Mouse (Mus musculus): Measurements from ENCODE around the gene Slc25a26.
"Not testable (repeated sequence)": the region's sequence is repeated elsewhere in the genome, so short reads cannot be mapped to it uniquely, and the experiment has no call there.

Gene Slc25a26

GRCm38 (mm10) chr6:94550851-94551250 lies 50.7 kb downstream of the Slc25a26 start:
- DNase-seq (ENCODE audit: extremely low read depth, insufficient read length, low spot score), result no peak

- DNase-seq (ENCODE audit: extremely low read depth, insufficient read length, low spot score), result no peak
These were observed 53.0 kb downstream of the Slc25a26 start for GRCm38 (mm10) chr6:94553085-94553484.

DNA sequence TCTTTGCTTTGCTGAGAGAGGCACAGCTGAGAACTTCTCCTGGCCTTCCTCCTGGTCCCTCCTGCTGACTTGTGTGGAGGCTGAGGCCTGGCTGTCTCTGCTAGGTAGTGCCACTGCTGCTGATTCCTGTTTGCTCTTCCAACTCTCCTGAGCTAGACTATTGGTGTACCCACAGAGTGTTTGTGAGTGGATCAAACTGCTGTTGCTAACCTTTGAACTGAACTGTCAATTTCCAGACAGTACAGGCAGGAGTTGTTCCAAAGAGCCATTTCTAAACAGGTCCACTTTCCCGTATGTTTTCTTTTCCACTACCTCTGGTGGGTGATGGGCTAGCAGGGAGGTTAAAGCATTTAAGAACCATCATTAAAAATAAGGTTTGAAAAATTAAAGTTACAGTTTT lies 58.5 kb downstream of the Slc25a26 start:
- not testable (repeated sequence) for DNase-seq (ENCODE audit: extremely low read depth, insufficient read length, low spot score)

GRCm38 (mm10) chr6:94560896-94561295 lies 60.8 kb downstream of the Slc25a26 start:
- no peak for DNase-seq (ENCODE audit: extremely low read depth, insufficient read length, low spot score)

GRCm38 (mm10) chr6:94561346-94561745 lies 61.2 kb downstream of the Slc25a26 start:
- no peak for DNase-seq (ENCODE audit: extremely low read depth, insufficient read length, low spot score)

GRCm38 (mm10) chr6:94563203-94563940 lies 63.2 kb downstream of the Slc25a26 start:
- DNase-seq (ENCODE audit: extremely low read depth, insufficient read length, low spot score), result no peak

DNA sequence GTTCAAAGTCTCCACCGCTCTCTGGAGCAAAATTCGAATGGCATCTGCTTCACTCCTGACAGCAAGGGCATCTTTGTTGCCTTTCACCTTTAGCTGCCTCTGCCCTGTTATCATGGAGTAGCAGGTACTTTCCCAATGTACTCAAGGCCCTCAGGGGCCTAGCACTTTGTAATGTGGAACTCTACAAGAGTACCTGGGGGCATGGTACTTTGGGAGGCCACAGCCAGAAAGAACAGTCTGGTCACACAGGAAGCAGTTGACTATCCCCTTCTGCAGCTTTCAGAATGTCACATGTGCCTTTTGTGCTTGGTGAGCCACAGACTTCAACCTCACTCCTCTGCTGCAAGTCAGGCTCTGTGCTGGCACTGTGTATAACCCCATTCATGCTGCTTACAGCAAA lies 65.6 kb downstream of the Slc25a26 start:
- no peak for DNase-seq (ENCODE audit: extremely low read depth, insufficient read length, low spot score)

GRCm38 (mm10) chr6:94568040-94568439 lies 67.9 kb downstream of the Slc25a26 start:
- DNase-seq (ENCODE audit: extremely low read depth, insufficient read length, low spot score), result no peak

DNA sequence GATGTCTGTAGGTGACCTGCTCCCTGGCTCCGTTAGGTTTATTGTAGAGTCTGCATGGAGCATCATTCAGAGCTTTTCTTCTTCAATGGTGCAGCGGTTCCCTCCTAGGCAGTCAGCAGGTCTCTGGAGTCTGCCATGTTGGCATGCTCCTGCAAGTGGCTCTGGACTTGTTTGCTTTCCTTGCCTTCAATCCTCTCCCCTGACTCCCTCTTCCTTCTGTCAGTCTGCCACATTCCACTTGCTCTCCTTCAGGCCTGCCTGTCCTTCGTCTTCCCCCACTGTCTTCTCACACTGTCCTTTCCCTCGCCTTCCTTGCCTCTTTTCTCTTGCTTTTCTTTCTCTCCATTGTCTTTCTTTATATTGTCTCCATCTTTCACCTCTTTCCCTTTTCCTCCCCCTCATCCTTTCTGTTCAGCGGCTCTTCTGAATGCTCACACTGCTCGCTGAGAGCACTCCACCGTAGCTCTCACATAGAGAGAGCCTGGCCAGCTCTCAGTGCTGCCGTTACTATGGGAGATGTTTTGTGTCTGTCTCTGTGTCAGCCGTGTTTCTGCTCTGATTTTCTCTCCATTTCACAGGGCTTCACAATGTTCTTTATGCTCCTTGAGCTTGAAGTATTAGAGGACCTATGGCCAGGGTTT lies 75.5 kb downstream of the Slc25a26 start:
- no peak for DNase-seq (ENCODE audit: extremely low read depth, insufficient read length, low spot score)

DNA sequence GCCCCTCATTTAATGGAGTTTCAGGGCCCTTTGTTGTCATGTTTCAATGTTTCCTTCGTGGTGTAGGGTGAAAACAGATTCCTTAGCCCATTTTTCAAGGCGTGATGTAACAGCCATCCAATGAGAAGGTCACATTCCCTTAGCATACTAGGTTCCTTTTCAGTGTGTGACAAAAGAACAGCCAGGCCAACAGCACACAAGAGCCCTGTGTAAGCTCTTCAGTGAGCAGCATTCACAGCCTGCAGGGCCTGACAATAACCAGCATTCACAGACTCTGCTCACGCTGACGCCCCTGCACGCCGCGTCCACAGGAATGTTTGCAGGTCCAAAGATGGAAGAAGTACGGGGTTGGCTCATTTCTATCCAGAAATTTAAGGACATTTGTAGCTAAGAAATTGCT lies 77.9 kb downstream of the Slc25a26 start:
- no peak for DNase-seq (ENCODE audit: extremely low read depth, insufficient read length, low spot score)

DNA sequence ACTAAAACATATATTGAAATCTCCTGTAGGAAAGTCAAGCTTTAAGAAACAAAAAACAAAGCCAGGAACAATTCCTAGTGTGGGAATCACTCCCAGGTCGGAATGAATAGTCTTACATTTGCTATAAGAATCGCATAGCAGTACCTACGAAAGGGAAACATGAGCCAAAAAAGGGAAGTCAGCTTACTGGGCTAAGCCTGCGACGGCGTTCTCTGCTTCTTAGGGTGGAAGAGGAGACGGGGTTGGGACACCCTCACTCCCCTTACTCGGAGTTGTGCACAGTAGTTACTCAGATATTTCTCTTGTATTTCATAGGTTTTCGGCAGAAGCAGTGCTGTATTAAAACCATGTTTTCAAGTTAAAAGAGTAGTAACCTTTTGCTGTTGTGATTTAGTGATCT lies 81.9 kb downstream of the Slc25a26 start:
- no peak for DNase-seq (ENCODE audit: extremely low read depth, insufficient read length, low spot score)

- DNase-seq (ENCODE audit: extremely low read depth, insufficient read length, low spot score), result no peak
These were observed 84.1 kb downstream of the Slc25a26 start for GRCm38 (mm10) chr6:94584147-94584695.

GRCm38 (mm10) chr6:94584976-94585375 lies 84.8 kb downstream of the Slc25a26 start:
- no peak for DNase-seq (ENCODE audit: extremely low read depth, insufficient read length, low spot score)

- no peak for DNase-seq (ENCODE audit: extremely low read depth, insufficient read length, low spot score)
These were observed 88.2 kb downstream of the Slc25a26 start for GRCm38 (mm10) chr6:94588365-94588764.

DNA sequence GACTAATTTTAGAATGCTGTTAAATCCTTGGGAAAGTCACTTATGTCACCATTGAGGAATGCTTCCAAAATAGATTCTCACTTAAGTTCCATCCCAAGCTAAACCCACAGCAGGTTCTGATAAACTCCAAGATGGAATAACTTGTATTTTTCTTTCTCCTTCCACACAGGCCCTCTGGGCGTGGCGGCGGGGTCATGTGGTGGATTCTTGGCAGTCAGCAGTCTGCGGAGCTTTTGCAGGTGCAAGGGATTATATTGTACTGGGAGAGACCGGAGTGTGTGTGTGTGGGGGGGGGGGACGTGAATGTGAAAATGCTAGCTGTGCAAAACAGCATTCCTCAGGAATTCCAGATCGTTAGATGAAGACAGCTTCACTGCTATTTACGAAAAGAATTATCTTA lies 92.1 kb downstream of the Slc25a26 start:
- DNase-seq (ENCODE audit: extremely low read depth, insufficient read length, low spot score), result no peak

- no peak for DNase-seq (ENCODE audit: extremely low read depth, insufficient read length, low spot score)
These were observed 92.6 kb downstream of the Slc25a26 start for GRCm38 (mm10) chr6:94592710-94593109.

DNA sequence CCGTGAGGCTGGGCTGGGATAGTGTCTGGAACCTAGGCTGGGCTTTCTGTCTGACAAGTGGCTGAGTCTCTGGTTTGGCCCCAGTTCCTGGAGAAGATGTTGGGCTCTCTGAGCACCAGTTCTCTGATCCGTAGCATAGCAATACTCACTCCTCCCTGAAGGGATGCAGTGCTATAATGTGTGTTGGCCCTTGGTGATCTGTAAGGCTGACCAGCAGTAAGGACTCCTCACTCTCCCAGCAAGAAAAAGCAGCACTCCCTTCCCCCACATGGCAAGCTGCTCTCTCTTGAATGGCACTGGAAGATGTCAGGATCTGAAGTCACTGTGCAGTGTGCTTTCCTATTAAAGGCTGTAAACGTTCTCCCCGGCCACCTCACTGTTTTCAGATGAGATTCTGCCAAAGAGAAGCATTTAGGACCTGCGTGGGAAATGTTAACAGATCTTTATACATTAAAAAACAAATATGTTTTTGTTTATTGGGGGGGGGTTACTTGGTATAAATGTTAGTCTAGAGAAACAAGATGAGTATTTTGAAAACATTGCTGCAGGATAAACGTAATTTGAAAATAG lies 94.0 kb downstream of the Slc25a26 start:
- DNase-seq (ENCODE audit: extremely low read depth, insufficient read length, low spot score), result no peak

GRCm38 (mm10) chr6:94594711-94595110 lies 94.6 kb downstream of the Slc25a26 start:
- no peak for DNase-seq (ENCODE audit: extremely low read depth, insufficient read length, low spot score)

- no peak for DNase-seq (ENCODE audit: extremely low read depth, insufficient read length, low spot score)
These were observed 95.1 kb downstream of the Slc25a26 start for GRCm38 (mm10) chr6:94595206-94595605.

DNA sequence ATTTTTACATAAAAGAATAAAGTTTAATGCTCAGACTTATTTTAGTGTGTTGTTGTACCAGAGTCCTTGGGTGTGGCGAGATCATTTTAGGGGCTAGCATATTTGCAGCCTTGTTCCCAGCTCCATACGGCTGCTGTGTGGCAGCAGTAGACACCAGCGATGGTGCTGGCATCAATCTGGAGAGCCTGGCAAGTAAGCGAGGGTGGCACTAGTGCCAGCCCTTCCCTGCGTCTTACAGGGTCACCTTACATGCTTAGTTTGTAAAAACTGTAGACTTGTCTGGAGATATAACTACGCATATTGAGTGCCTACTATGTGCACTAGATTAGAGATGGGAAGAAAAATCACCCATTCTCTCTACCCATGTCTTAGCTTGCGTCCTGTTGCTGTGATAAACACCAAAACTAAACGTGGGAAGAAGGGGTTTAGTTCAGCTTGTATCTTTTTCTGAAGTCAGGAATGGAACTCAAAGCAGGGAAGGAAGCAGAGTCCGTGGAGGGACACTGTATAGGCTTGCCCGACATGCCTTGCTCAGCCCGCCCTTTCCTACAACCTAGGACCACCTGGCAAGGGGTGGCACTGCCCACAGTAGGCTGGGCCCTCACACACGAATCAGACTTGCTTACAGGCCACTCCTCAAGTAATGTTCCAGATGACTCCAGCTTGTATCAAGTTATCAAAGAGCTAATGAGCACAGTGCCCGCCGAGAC lies 96.1 kb downstream of the Slc25a26 start:
- no peak for DNase-seq (ENCODE audit: extremely low read depth, insufficient read length, low spot score)
